Mouse (Mus musculus): ENCODE results near the gene 3110018I06Rik. TPM values are rescaled to one million over a fixed set of nuclear protein-coding genes. Genes with fewer than 3 reads are reported as not detected.

Gene 3110018I06Rik
- total and polyA plus RNA-seq, 2 experiments from 2014 or later, result not detected

DNA sequence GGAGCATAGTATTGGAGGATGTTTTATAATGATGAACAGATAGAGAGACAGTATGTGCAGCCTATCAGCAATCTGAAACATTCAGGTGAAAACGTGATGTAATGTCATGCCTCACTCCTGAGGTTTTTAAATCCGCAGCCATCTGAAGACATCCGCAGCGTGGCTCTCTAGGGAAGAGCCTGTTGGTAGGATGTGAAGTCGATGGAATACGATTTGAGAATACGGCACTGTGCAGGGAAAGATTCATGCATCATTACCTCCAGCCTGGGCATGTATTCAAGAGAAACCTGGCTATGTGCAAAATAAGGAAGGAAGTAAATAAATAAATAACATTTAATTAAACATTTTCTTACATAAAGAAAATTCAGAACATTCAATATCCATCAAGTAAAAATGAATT, 44.4 kb downstream of the 3110018I06Rik start:
- Histone ChIP-seq H3K27ac (ENCODE audit: low read depth, low read length) (no peak overlapping the region), H3K4me2 (ENCODE audit: low read depth) (no peak overlapping the region), H3K36me3 (ENCODE audit: insufficient read depth) (no peaks in the 10 kb centered on the region), H3K27me3 (ENCODE audit: insufficient read depth, low read length) (no peaks in the 10 kb centered on the region), H3K9ac (no peak overlapping the region), H3K4me3 (ENCODE audit: low read depth, low read length) (no peak overlapping the region), H3K9me3 (ENCODE audit: low read length) (no peaks in the 10 kb centered on the region), H3K4me1 (ENCODE audit: insufficient read depth) (no peaks in the 10 kb centered on the region)
- peak; percentile 16 for DNase-seq
- 63% methylated on average over 7 of the region's 7 CpGs for WGBS
- peak; percentile 36; the same call in 1 of the 2 replicates for ATAC-seq
- no peak for TF ChIP-seq CTCF (IDR thresholded peaks at IDR 0.05; ENCODE audit: low read depth)

Data from forebrain, postnatal 0 days (tissue).